Mouse (Mus musculus) intestine, embryonic 14.5 days (tissue): Measurements from ENCODE around the gene Tnik. TPM values are rescaled to one million over a fixed set of nuclear protein-coding genes. Genes with fewer than 3 reads are reported as not detected.

Experiments used
- ATAC-seq: fragments of 200-750 bp; cut with Nextera tagmentation; replicated peaks from 2 replicates; pipeline ENCODE4 v1.8.0; 2017; ENCODE audit warnings: low read depth, moderate number of reproducible peaks, moderate TSS enrichment, moderate library complexity; ENCODE audit not compliant: low FRiP score, low TSS enrichment
- DNase-seq: peaks from one replicate; pipeline ENCODE4 v3.0.0-alpha.2; 2018; ENCODE audit warnings: low spot score
- H3K27ac ChIP-seq: fragments of 300-500 bp; sonication (generic); 2 replicates; pipeline ENCODE4 v1.5.1; 2014; ENCODE audit warnings: low read depth, mild to moderate bottlenecking, control low read depth
- H3K27me3 ChIP-seq: fragments of 300-500 bp; sonication (generic); replicated peaks from 2 replicates; pipeline ENCODE4 v1.6.1; 2014; ENCODE audit warnings: low read length, control low read depth; ENCODE audit not compliant: control insufficient read depth, insufficient read depth
- H3K36me3 ChIP-seq: fragments of 300-500 bp; sonication (generic); 2 replicates; pipeline ENCODE4 v1.6.1; 2014; ENCODE audit warnings: low read length, control low read depth; ENCODE audit not compliant: control insufficient read depth, insufficient read depth
- H3K4me1 ChIP-seq: fragments of 300-500 bp; sonication (generic); replicated peaks from 2 replicates; pipeline ENCODE4 v1.6.1; 2014; ENCODE audit warnings: low read length, control low read depth, mixed read lengths; ENCODE audit not compliant: control insufficient read depth, insufficient read depth
- H3K4me2 ChIP-seq: fragments of 300-500 bp; sonication (generic); 2 replicates; pipeline ENCODE4 v1.6.1; 2014; ENCODE audit warnings: low read length
- H3K4me3 ChIP-seq: fragments of 300-500 bp; sonication (generic); 2 replicates; pipeline ENCODE4 v1.5.1; 2014; ENCODE audit warnings: low read depth, low read length, control low read depth, mixed read lengths
- H3K9ac ChIP-seq: fragments of 300-500 bp; sonication (generic); 2 replicates; pipeline ENCODE4 v1.6.1; 2014; ENCODE audit warnings: mild to moderate bottlenecking, low read length
- H3K9me3 ChIP-seq: fragments of 300-500 bp; sonication (generic); 2 replicates; pipeline ENCODE4 v1.6.1; 2016; ENCODE audit warnings: low read length, control low read depth; ENCODE audit not compliant: control insufficient read depth
- WGBS: fragments of 180-500 bp; shearing (Covaris S2); extraction: QIAGEN DNeasy Blood & Tissue Kit; methylation state at CpG from one replicate; pipeline ENCODE4 v1.1.7; 2014; 5-methylcytosine and 5-hydroxymethylcytosine counted together
- polyA plus RNA-seq: library from polyadenylated mRNA; unstranded; fragments of >200 nt; fragmentation: Nextera tagmentation; extraction: Ambion mirVana; gene quantifications from 2 replicates; pipeline ENCODE4 v1.2.1, GENCODE M21; 2014

Gene Tnik
- polyA plus RNA-seq, 1 experiment from 2014 or later, result 16.1 TPM

DNA sequence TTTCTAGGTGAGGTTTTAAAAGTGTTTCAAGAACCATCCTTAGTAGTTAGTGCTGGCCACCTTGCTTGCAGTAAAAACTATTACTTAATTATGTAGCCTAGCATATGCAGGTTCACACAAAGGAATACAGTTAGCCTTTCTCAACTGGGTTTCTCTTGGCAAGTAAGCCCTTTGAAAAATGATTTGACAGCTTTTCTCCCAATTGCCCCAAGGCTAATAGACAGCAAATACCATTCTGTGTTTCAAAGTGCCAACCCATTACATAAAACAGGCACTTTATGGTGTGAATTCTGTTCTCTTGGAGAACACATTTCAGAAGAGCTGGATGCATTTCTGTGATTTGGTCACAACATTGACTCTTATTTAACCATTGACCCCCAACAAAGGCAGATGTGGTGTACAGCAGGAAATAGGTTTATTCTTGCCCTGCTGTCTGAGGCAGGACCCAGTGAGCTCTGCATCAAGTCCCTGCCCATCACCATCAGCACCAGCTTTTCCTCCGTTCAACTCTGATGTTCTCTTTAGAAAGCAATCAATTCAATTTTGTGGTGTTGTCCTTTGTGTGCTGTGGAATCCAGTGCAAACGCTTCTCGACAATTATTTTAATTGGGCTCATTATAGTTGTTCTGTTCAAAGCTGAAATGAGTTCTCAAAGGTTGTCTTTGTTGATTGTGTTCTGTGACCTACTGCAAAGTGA is 233.9 kb downstream of the Tnik start:
- 84% methylated on average over 3 of the region's 3 CpGs for WGBS
- H3K9me3 ChIP-seq, result no peaks in the 10 kb centered on the region
- no peaks in the 10 kb centered on the region for H3K27me3 ChIP-seq
- no peaks in the 10 kb centered on the region for H3K4me1 ChIP-seq
- DNase-seq (no peak), ATAC-seq (no peak)
- no peak overlapping the region for H3K27ac ChIP-seq
- H3K4me2 ChIP-seq, result no peak overlapping the region
- H3K4me3 ChIP-seq, result no peak overlapping the region
- no peaks in the 10 kb centered on the region for H3K36me3 ChIP-seq
- H3K9ac ChIP-seq, result no peak overlapping the region

DNA sequence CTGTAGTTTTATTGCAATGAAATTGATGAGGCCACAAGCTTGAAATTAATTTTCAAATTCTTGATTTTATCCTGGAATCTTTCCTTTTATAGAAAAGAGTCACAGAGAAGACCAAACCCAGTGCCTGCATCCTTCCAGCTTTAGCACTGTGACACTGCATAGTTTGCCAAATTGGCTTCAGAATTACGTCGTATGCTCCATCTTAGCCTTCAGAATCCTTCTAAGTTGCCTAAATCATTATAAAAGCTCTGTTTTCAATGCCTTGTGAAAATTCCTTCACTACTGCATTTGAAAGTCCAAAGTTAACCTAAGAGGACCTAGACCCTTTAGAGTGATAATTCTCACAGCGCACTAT is 234.5 kb downstream of the Tnik start:
- Histone ChIP-seq H3K36me3 (no peaks in the 10 kb centered on the region), H3K27ac (no peak overlapping the region), H3K4me1 (no peaks in the 10 kb centered on the region), H3K9me3 (no peaks in the 10 kb centered on the region), H3K4me3 (no peak overlapping the region), H3K27me3 (no peaks in the 10 kb centered on the region), H3K9ac (no peak overlapping the region), H3K4me2 (no peak overlapping the region)
- WGBS, result 94% methylated on average over 3 of the region's 3 CpGs
- no peak for ATAC-seq
- no peak for DNase-seq

DNA sequence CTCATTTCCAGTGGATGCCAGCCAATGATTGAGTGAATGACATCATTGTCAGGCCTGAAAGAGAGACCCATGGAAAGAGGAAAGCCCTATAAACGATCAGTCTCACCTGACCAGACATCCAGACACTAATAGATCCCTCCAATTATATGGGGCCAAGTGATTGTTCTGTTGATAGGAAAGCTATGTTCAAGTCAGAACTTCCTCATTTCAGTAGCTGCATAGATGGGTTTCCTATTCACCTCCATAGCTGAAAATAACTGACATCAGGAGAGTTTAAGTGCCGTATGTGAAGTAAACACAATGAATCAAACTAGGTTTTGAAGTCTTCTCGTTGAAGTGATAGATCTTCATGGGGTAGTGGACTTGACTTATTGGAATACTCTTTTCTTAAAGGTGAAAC is 239.7 kb downstream of the Tnik start:
- Histone ChIP-seq H3K4me2 (no peak overlapping the region), H3K4me1 (no peaks in the 10 kb centered on the region), H3K9me3 (no peaks in the 10 kb centered on the region), H3K27me3 (no peaks in the 10 kb centered on the region), H3K9ac (no peak overlapping the region), H3K27ac (no peak overlapping the region), H3K36me3 (no peaks in the 10 kb centered on the region), H3K4me3 (no peak overlapping the region)
- 78% methylated on average over 3 of the region's 3 CpGs for WGBS
- no peak for ATAC-seq
- DNase-seq, result no peak

DNA sequence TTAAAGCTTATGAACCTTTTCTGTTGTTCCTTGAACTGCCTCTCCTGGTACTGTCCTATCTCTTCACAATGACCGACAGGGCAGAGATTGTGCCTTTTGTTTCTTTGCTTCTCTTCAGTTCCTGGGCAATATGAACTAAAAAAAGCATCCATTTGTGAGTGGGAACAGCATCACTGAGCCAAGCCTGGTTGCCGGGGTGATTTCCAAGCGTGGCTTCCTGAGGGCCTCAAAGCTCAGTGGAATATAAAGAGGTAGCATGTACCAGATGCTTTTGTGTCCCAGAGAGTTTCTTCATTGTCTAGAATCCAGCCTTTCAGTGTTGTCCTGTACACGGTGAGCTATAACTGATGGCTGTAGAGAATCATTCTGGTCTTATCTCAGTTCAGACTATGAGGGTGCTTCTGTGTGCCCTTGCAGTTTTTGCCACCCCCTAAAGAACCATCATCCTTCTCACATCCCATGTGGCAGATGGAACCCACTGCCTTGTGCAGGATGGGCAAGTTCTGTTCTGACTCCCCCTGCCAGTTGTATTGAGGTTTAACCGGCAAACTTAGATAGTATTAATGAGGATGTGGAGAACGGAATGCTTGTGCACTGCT is 246.4 kb downstream of the Tnik start:
- ATAC-seq, result no peak
- WGBS, result 84% methylated on average over 6 of the region's 6 CpGs
- H3K27ac ChIP-seq, result no peak overlapping the region

DNA sequence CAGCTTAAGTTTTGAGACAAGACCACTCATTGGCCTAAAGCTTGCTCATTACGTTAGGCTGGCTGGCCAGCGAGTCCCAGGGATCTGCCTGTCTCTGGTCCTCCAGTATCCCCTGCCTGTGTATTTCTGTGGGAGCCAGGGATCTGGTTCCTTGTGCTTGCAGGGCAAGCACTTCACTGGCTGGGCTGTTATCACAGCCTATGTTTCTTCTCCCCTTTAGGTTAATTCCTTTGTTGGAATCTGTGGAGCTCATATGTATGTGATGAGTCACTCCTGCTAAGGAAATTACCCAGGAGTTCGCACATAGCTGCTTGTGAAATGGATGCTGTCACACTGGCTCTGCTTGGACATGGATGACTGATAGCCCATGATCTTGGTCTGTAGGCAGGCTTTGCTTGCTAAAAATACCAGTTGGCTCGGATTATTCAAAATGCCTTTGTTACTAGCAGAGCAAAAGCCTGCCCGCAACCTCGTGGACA is 260.0 kb downstream of the Tnik start:
- no peak overlapping the region for H3K4me3 ChIP-seq
- no peaks in the 10 kb centered on the region for H3K36me3 ChIP-seq
- DNase-seq (peak; percentile 56), ATAC-seq (peak; percentile 72)
- H3K27me3 ChIP-seq, result no peaks in the 10 kb centered on the region
- H3K9ac ChIP-seq, result no peak overlapping the region
- 34% methylated on average over 6 of the region's 6 CpGs for WGBS
- peak overlapping the region; percentile 43; the same call in 1 of the 2 replicates for H3K27ac ChIP-seq
- H3K9me3 ChIP-seq, result no peaks in the 10 kb centered on the region
- H3K4me2 ChIP-seq, result no peak overlapping the region
- H3K4me1 ChIP-seq, result peaks cover 11% of the 10 kb centered on the region; the same call in 1 of the 2 replicates

More for the DNA sequence above, 246.4 kb downstream of the Tnik start:
- Histone ChIP-seq H3K9ac (no peak overlapping the region), H3K4me2 (no peak overlapping the region), H3K9me3 (no peaks in the 10 kb centered on the region), H3K4me1 (no peaks in the 10 kb centered on the region), H3K4me3 (no peak overlapping the region), H3K27me3 (no peaks in the 10 kb centered on the region), H3K36me3 (no peaks in the 10 kb centered on the region)
- no peak for DNase-seq

DNA sequence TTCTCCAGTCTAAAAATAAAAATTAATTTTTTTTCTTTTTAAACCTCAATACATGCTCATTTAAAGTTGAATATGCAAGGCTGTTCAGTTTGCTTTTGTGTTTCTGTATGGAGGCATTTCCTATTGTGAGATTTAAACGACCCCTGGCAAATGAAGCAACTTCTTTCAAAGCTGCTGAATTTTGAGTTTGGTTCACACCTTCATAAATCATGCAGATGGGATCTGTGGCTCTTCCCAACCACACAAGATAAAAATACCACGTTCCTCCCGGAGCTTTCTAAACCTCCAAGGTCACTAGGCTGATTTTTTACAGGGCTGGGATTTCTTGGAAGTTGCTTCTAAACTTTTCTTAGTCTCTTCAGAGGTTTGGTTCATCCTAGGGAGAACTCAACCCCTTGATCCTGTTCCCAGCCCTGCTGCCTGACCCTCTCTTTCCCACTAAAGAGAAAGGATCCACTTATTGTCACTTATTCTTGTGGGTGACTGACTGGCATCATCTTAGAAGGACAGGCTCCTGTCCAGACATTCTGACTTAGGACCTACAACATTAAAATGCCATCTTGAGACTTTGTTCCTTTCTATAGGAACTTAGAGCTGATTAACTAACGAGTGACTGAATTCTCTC is 260.6 kb downstream of the Tnik start:
- no peak overlapping the region for H3K9ac ChIP-seq
- H3K9me3 ChIP-seq, result no peaks in the 10 kb centered on the region
- H3K36me3 ChIP-seq, result no peaks in the 10 kb centered on the region
- peak overlapping the region; percentile 43; the same call in 1 of the 2 replicates for H3K27ac ChIP-seq
- H3K4me1 ChIP-seq, result peaks cover 11% of the 10 kb centered on the region; the same call in 1 of the 2 replicates
- no peaks in the 10 kb centered on the region for H3K27me3 ChIP-seq
- H3K4me3 ChIP-seq, result no peak overlapping the region
- DNase-seq (no peak), ATAC-seq (no peak)
- no peak overlapping the region for H3K4me2 ChIP-seq
- 40% methylated on average over 4 of the region's 4 CpGs for WGBS

DNA sequence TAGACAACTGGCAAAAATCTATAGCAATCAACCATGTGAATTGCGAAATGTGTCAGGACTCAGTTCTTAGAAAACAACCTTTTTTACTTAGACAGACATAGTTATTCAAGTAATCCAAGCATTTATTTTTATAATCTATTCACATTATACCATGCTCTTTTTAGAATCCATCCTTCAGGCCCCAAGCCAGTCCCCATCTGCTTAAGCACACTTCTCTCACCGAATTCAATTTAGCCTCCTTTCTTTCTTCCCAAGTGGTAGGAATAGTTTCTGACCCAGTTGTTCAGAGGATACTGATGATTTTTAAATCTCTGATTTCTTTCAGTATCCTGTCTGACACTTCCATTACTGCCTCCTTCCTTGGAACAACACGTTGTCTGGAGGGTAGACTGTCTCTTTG is 261.5 kb downstream of the Tnik start:
- Histone ChIP-seq H3K9ac (no peak overlapping the region), H3K27me3 (no peaks in the 10 kb centered on the region), H3K4me1 (peaks cover 11% of the 10 kb centered on the region; the same call in 1 of the 2 replicates), H3K4me2 (no peak overlapping the region), H3K9me3 (no peaks in the 10 kb centered on the region), H3K4me3 (no peak overlapping the region), H3K27ac (no peak overlapping the region), H3K36me3 (no peaks in the 10 kb centered on the region)
- 88% methylated on average over 3 of the region's 3 CpGs for WGBS
- ATAC-seq (no peak), DNase-seq (no peak)

DNA sequence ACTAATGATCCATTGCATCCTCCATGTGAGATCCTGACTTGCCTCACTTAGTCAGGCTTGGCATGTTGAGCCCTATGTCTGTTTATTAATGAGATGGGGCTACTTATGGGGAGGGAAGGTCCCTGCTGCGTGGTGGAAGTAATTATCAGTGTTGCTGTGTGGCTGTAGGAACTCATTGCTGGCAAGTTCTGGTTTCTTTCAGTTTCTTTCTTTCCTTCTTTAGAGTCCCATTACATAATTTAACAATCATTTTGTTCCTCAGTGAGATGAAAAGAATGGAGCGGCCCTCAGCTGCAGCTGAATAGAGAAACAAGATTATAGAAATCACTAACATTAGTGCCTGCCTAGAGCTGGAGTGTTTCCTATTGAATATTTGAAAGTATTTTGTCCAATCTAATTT is 263.7 kb downstream of the Tnik start:
- H3K4me2 ChIP-seq, result no peak overlapping the region
- peaks cover 11% of the 10 kb centered on the region; the same call in 1 of the 2 replicates for H3K4me1 ChIP-seq
- no peak overlapping the region for H3K27ac ChIP-seq
- 51% methylated on average over 2 of the region's 2 CpGs for WGBS
- H3K27me3 ChIP-seq, result no peaks in the 10 kb centered on the region
- H3K9ac ChIP-seq, result no peak overlapping the region
- no peaks in the 10 kb centered on the region for H3K36me3 ChIP-seq
- no peaks in the 10 kb centered on the region for H3K9me3 ChIP-seq
- no peak for DNase-seq
- ATAC-seq, result no peak
- H3K4me3 ChIP-seq, result no peak overlapping the region
